Mouse (Mus musculus): ENCODE results near the gene Olfr771.
"Not testable (repeated sequence)": the region's sequence is repeated elsewhere in the genome, so short reads cannot be mapped to it uniquely, and the experiment has no call there.

Gene Olfr771
- long read RNA-seq, experiment 1: 0 reads
- long read RNA-seq, experiment 2: 0 reads

- intact Hi-C loops (cut with DNase I): no loop called here
Observed at GRCm38 (mm10) chr10:129164651-129165050, at the start of gene Olfr771. Olfr771 (minus strand) TSS chr10:129164751.

GRCm38 (mm10) chr10:129187319-129187718 lies 22.8 kb upstream of the Olfr771 start, which contains the start of gene Olfr773:
Olfr773 (minus strand) TSS chr10:129187419.
- intact Hi-C loops (cut with DNase I): not testable (repeated sequence)

- intact Hi-C loops (cut with DNase I): not testable (repeated sequence)
Observed at GRCm38 (mm10) chr10:129177821-129178220, 13.3 kb upstream of the Olfr771 start, which contains the start of gene Olfr772. Olfr772 (minus strand) TSS chr10:129177921.

GRCm38 (mm10) chr10:129138898-129139297 lies 25.7 kb downstream of the Olfr771 start, which contains the start of gene Olfr770:
Olfr770 (minus strand) TSS chr10:129138998.
- intact Hi-C loops (cut with DNase I): no loop called here

- intact Hi-C loops (cut with DNase I): no loop called here
Observed at GRCm38 (mm10) chr10:129117761-129118160, 46.8 kb downstream of the Olfr771 start, which contains the start of gene Olfr769. Olfr769 (minus strand) TSS chr10:129117861.

GRCm38 (mm10) chr10:129115146-129115545 lies 49.4 kb downstream of the Olfr771 start:
- intact Hi-C loops (cut with DNase I): no loop called here
